Mouse (Mus musculus): Measurements from ENCODE around the gene Poll. TPM values are rescaled to one million over a fixed set of nuclear protein-coding genes. Genes with fewer than 3 reads are reported as not detected.

Poll gene
- total and polyA plus RNA-seq, 3 experiments, result 16.5 to 24.6 (median 18.9) TPM

GRCm38 (mm10) chr19:45573033-45573432 lies 12.7 kb upstream of the Poll start:
- no peak overlapping the region for H3K27ac ChIP-seq (ENCODE audit: insufficient read depth, low read depth)
- H3K4me2 ChIP-seq (ENCODE audit: insufficient read depth, low read depth, poor library complexity, severe bottlenecking), result no peak overlapping the region
- no peak for DNase-seq (ENCODE audit: extremely low read depth)
- in situ Hi-C loops (cut with MboI; ENCODE audit: low pct_ligation_motif_present, low pct_unique_long_range_greater_than_20kb, low sequenced_read_pairs), result loop anchor here (5.0 to 25.0 kb wide), 2 partner anchors 174 to 439 kb away; partner anchors contain the start of genes Hps6 and Npm3
- no peaks in the 10 kb centered on the region for H3K79me2 ChIP-seq (replicated peaks; ENCODE audit: control insufficient read depth, extremely low read depth, insufficient read depth, poor library complexity, severe bottlenecking)
- H3K9me3 ChIP-seq (replicated peaks; ENCODE audit: low read length), result no peaks in the 10 kb centered on the region
- no peak overlapping the region for H3K4me3 ChIP-seq (replicated peaks in 1 of 3; ENCODE audit: low read depth in 2 of 3, low read length in 2 of 3, poor library complexity in 1 of 3)
- TF ChIP-seq UBTF (IDR thresholded peaks at IDR 0.05; ENCODE audit: low read depth, low read length) (no peak), MAFK (IDR thresholded peaks at IDR 0.05; ENCODE audit: insufficient replicate concordance, low read length) (no peak), PAX5 (IDR thresholded peaks at IDR 0.05; ENCODE audit: low read length) (no peak), NRF1 (IDR thresholded peaks at IDR 0.05; ENCODE audit: low read depth, low read length) (no peak), MEF2A (IDR thresholded peaks at IDR 0.05; ENCODE audit: borderline replicate concordance, low read depth, low read length) (no peak), NELFE (IDR thresholded peaks at IDR 0.05; ENCODE audit: low read depth, low read length) (no peak), POLR2AphosphoS2 (IDR thresholded peaks at IDR 0.05; ENCODE audit: low read depth, low read length) (no peak), ELF1 (IDR thresholded peaks at IDR 0.05; ENCODE audit: low read depth, low read length) (no peak), MYC (IDR thresholded peaks at IDR 0.05; ENCODE audit: low read depth, low read length) (no peak), MAX (IDR thresholded peaks at IDR 0.05; ENCODE audit: low read length) (no peak), GABPA (IDR thresholded peaks at IDR 0.05; ENCODE audit: insufficient replicate concordance, low read depth, low read length) (no peak), SMC3 (IDR thresholded peaks at IDR 0.05; ENCODE audit: low read depth, low read length) (no peak), JUND (conservative IDR thresholded peaks at IDR 0.05; ENCODE audit: low read depth, low read length) (no peak), CTCF (conservative IDR thresholded peaks at IDR 0.05 in 1 of 2, IDR thresholded peaks at IDR 0.05 in 1 of 2; ENCODE audit: low read depth in 2 of 2, low read length in 2 of 2) (no peak), E2F4 (IDR thresholded peaks at IDR 0.05; ENCODE audit: insufficient replicate concordance, low read depth, low read length) (no peak), MAZ (IDR thresholded peaks at IDR 0.05; ENCODE audit: low read depth, low read length) (no peak), POLR2A (IDR thresholded peaks at IDR 0.05; ENCODE audit: low read depth, low read length) (no peak), IRF4 (IDR thresholded peaks at IDR 0.05; ENCODE audit: low read depth, low read length) (no peak), MXI1 (IDR thresholded peaks at IDR 0.05; ENCODE audit: low read depth, low read length) (no peak)
- H3K27me3 ChIP-seq (replicated peaks), result no peaks in the 10 kb centered on the region
- peaks cover 36 to 86% of the 10 kb centered on the region in 2 experiments for H3K36me3 ChIP-seq (replicated peaks in 1 of 2; ENCODE audit: control insufficient read depth in 1 of 2, insufficient read depth in 1 of 2, low read length in 1 of 2)
- no peak overlapping the region for H3K9ac ChIP-seq (ENCODE audit: insufficient read depth, low read depth)
- dilution Hi-C loops (cut with MboI; ENCODE audit: extremely low pct_ligation_motif_present, extremely low pct_unique_long_range_greater_than_20kb, low sequenced_read_pairs), result no loop called here
- peaks cover 0 to 33% of the 10 kb centered on the region in 2 experiments; a peak in 2 of 4 replicates for H3K4me1 ChIP-seq (ENCODE audit: control insufficient read depth in 1 of 2, insufficient read depth in 2 of 2)

GRCm38 (mm10) chr19:45567367-45567766 lies 7.0 kb upstream of the Poll start:
- no peak overlapping the region for H3K9ac ChIP-seq (ENCODE audit: insufficient read depth, low read depth)
- in situ Hi-C loops (cut with MboI; ENCODE audit: low pct_ligation_motif_present, low pct_unique_long_range_greater_than_20kb, low sequenced_read_pairs), result loop anchor here (25.0 kb wide), 1 partner anchor 445 kb away; the partner anchor contains the start of gene Hps6
- H3K36me3 ChIP-seq (replicated peaks in 1 of 2; ENCODE audit: control insufficient read depth in 1 of 2, insufficient read depth in 1 of 2, low read length in 1 of 2), result peaks cover 14 to 83% of the 10 kb centered on the region in 2 experiments
- no peak overlapping the region for H3K27ac ChIP-seq (ENCODE audit: insufficient read depth, low read depth)
- H3K9me3 ChIP-seq (replicated peaks; ENCODE audit: low read length), result no peaks in the 10 kb centered on the region
- peaks cover 0 to 16% of the 10 kb centered on the region in 2 experiments; a peak in 2 of 4 replicates for H3K4me1 ChIP-seq (ENCODE audit: control insufficient read depth in 1 of 2, insufficient read depth in 2 of 2)
- H3K79me2 ChIP-seq (replicated peaks; ENCODE audit: control insufficient read depth, extremely low read depth, insufficient read depth, poor library complexity, severe bottlenecking), result no peaks in the 10 kb centered on the region; the same call in 1 of the 2 replicates
- H3K4me2 ChIP-seq (ENCODE audit: insufficient read depth, low read depth, poor library complexity, severe bottlenecking), result no peak overlapping the region
- dilution Hi-C loops (cut with MboI; ENCODE audit: extremely low pct_ligation_motif_present, extremely low pct_unique_long_range_greater_than_20kb, low sequenced_read_pairs), result no loop called here
- TF ChIP-seq ELF1 (IDR thresholded peaks at IDR 0.05; ENCODE audit: low read depth, low read length), result no peak
- no peak for TF ChIP-seq GABPA (IDR thresholded peaks at IDR 0.05; ENCODE audit: insufficient replicate concordance, low read depth, low read length)
- H3K4me3 ChIP-seq (replicated peaks in 1 of 3; ENCODE audit: low read depth in 2 of 3, low read length in 2 of 3, poor library complexity in 1 of 3), result no peak overlapping the region
- no peak for DNase-seq (ENCODE audit: extremely low read depth)
- H3K27me3 ChIP-seq (replicated peaks), result no peaks in the 10 kb centered on the region
